Mouse (Mus musculus) neural tube, embryonic 12.5 days (tissue): ENCODE data around the gene Tbx3. TPM values are rescaled to one million over a fixed set of nuclear protein-coding genes. Genes with fewer than 3 reads are reported as not detected.

ENCODE experiments used
- ATAC-seq: fragments of 200-750 bp; cut with Nextera tagmentation; 2 replicates; pipeline ENCODE4 v1.8.0; 2017; ENCODE audit warnings: low read depth, mild to moderate bottlenecking, moderate TSS enrichment, moderate library complexity; ENCODE audit not compliant: low FRiP score
- H3K27ac ChIP-seq: fragments of 300-500 bp; sonication (generic); 2 replicates; pipeline ENCODE4 v1.5.1; 2016
- H3K27me3 ChIP-seq: fragments of 300-500 bp; sonication (generic); replicated peaks from 2 replicates; pipeline ENCODE4 v1.6.1; 2016; ENCODE audit warnings: mild to moderate bottlenecking
- H3K36me3 ChIP-seq: fragments of 300-500 bp; sonication (generic); 2 replicates; pipeline ENCODE4 v1.6.1; 2016; ENCODE audit warnings: mild to moderate bottlenecking
- H3K4me1 ChIP-seq: fragments of 300-500 bp; sonication (generic); 2 replicates; pipeline ENCODE4 v1.6.1; 2016
- H3K4me2 ChIP-seq: fragments of 300-500 bp; sonication (generic); replicated peaks from 2 replicates; pipeline ENCODE4 v1.6.1; 2016; ENCODE audit warnings: mild to moderate bottlenecking
- H3K4me3 ChIP-seq: fragments of 300-500 bp; sonication (generic); 2 replicates; pipeline ENCODE4 v1.5.1; 2016
- H3K9ac ChIP-seq: fragments of 300-500 bp; sonication (generic); 2 replicates; pipeline ENCODE4 v1.6.1; 2016; ENCODE audit warnings: mild to moderate bottlenecking
- H3K9me3 ChIP-seq: fragments of 300-500 bp; sonication (generic); 2 replicates; pipeline ENCODE4 v1.6.1; 2016; ENCODE audit warnings: mild to moderate bottlenecking
- WGBS: fragments of 180-500 bp; shearing (Covaris S2); methylation state at CpG from one replicate; pipeline ENCODE4 v1.1.7; 2016; 5-methylcytosine and 5-hydroxymethylcytosine counted together
- polyA plus RNA-seq: library from polyadenylated mRNA; unstranded; fragments of >200 nt; fragmentation: Nextera tagmentation; extraction: Ambion mirVana; gene quantifications from 2 replicates; pipeline ENCODE4 v1.2.1, GENCODE M21; 2016

The Tbx3 gene
- 8.6 and 11.0 TPM in 2 replicates for polyA plus RNA-seq

GRCm38 (mm10) chr5:119670566-119671108 is at the start of gene Tbx3:
TSS of gene Tbx3 (plus strand) at chr5:119670669.
- peak within 1 kb of the TSS; percentile 29 for H3K4me3 ChIP-seq
- peaks cover 98% of the 10 kb centered on the region for H3K27me3 ChIP-seq
- under 1% methylated on average over 42 of the region's 43 CpGs for WGBS
- no peak within 1 kb of the TSS; the same call in 1 of the 2 replicates for H3K27ac ChIP-seq
- peaks cover 16% of the 10 kb centered on the region; the same call in 1 of the 2 replicates for H3K4me1 ChIP-seq
- H3K4me2 ChIP-seq = peak within 1 kb of the TSS; percentile 60
- no peaks in the 10 kb centered on the region for H3K9me3 ChIP-seq
- peak; percentile 96 for ATAC-seq
- peak within 1 kb of the TSS; percentile 48; the same call in 1 of the 2 replicates for H3K9ac ChIP-seq
- H3K36me3 ChIP-seq = no peaks in the 10 kb centered on the region

GRCm38 (mm10) chr5:119622076-119622475 is 48.4 kb upstream of the Tbx3 start:
- H3K27ac ChIP-seq = no peak overlapping the region
- no peak overlapping the region for H3K4me3 ChIP-seq
- peaks cover 13% of the 10 kb centered on the region for H3K4me1 ChIP-seq
- H3K4me2 ChIP-seq = no peak overlapping the region
- no peak overlapping the region for H3K9ac ChIP-seq
- H3K36me3 ChIP-seq = no peaks in the 10 kb centered on the region
- no peak for ATAC-seq
- 64% methylated on average over 1 of the region's 1 CpGs for WGBS
- peaks cover 30% of the 10 kb centered on the region for H3K27me3 ChIP-seq
- H3K9me3 ChIP-seq = no peaks in the 10 kb centered on the region

- no peak for ATAC-seq
- peaks cover 54% of the 10 kb centered on the region for H3K27me3 ChIP-seq
- 31% methylated on average over 1 of the region's 1 CpGs for WGBS
Observed at GRCm38 (mm10) chr5:119624554-119624953, 45.9 kb upstream of the Tbx3 start.

GRCm38 (mm10) chr5:119625603-119626002 is 44.9 kb upstream of the Tbx3 start:
- ATAC-seq = no peak
- under 1% methylated on average over 13 of the region's 13 CpGs for WGBS
- peaks cover 54% of the 10 kb centered on the region for H3K27me3 ChIP-seq

More at GRCm38 (mm10) chr5:119624554-119624953, 45.9 kb upstream of the Tbx3 start:
- Histone ChIP-seq H3K4me3 (no peak overlapping the region), H3K36me3 (no peaks in the 10 kb centered on the region), H3K27ac (no peak overlapping the region), H3K4me2 (no peak overlapping the region), H3K9ac (no peak overlapping the region), H3K4me1 (peaks cover 14% of the 10 kb centered on the region), H3K9me3 (no peaks in the 10 kb centered on the region)

GRCm38 (mm10) chr5:119626154-119626553 is 44.3 kb upstream of the Tbx3 start:
- Histone ChIP-seq H3K27ac (no peak overlapping the region), H3K36me3 (no peaks in the 10 kb centered on the region), H3K4me2 (peak overlapping the region; percentile 46), H3K27me3 (peaks cover 54% of the 10 kb centered on the region), H3K9ac (no peak overlapping the region), H3K4me3 (peak overlapping the region; percentile 9; the same call in 1 of the 2 replicates), H3K4me1 (peaks cover 14% of the 10 kb centered on the region), H3K9me3 (no peaks in the 10 kb centered on the region)
- ATAC-seq = no peak
- 7% methylated on average over 9 of the region's 9 CpGs for WGBS

More at GRCm38 (mm10) chr5:119625603-119626002, 44.9 kb upstream of the Tbx3 start:
- Histone ChIP-seq H3K27ac (no peak overlapping the region), H3K4me3 (no peak overlapping the region), H3K36me3 (no peaks in the 10 kb centered on the region), H3K4me2 (no peak overlapping the region), H3K9ac (no peak overlapping the region), H3K4me1 (peaks cover 14% of the 10 kb centered on the region), H3K9me3 (no peaks in the 10 kb centered on the region)

GRCm38 (mm10) chr5:119626662-119627061 is 43.8 kb upstream of the Tbx3 start:
- 1% methylated on average over 22 of the region's 22 CpGs for WGBS
- H3K9me3 ChIP-seq = no peaks in the 10 kb centered on the region
- no peak for ATAC-seq
- peak overlapping the region; percentile 9 for H3K4me3 ChIP-seq
- peaks cover 54% of the 10 kb centered on the region for H3K27me3 ChIP-seq
- peaks cover 14% of the 10 kb centered on the region for H3K4me1 ChIP-seq
- no peak overlapping the region for H3K27ac ChIP-seq
- no peaks in the 10 kb centered on the region for H3K36me3 ChIP-seq
- H3K9ac ChIP-seq = no peak overlapping the region
- peak overlapping the region; percentile 46 for H3K4me2 ChIP-seq

- Histone ChIP-seq H3K9ac (no peak overlapping the region), H3K36me3 (no peaks in the 10 kb centered on the region), H3K27ac (no peak overlapping the region), H3K27me3 (peaks cover 54% of the 10 kb centered on the region), H3K9me3 (no peaks in the 10 kb centered on the region), H3K4me1 (peaks cover 14% of the 10 kb centered on the region), H3K4me2 (no peak overlapping the region), H3K4me3 (no peak overlapping the region)
- no peak for ATAC-seq
- WGBS = 63% methylated on average over 3 of the region's 3 CpGs
Observed at GRCm38 (mm10) chr5:119628100-119628499, 42.4 kb upstream of the Tbx3 start.

- H3K27me3 ChIP-seq = peaks cover 54% of the 10 kb centered on the region
- no peak overlapping the region for H3K4me2 ChIP-seq
- peaks cover 14% of the 10 kb centered on the region for H3K4me1 ChIP-seq
- WGBS = 25% methylated on average over 12 of the region's 12 CpGs
- no peaks in the 10 kb centered on the region for H3K9me3 ChIP-seq
- H3K27ac ChIP-seq = no peak overlapping the region
- no peak overlapping the region for H3K9ac ChIP-seq
- no peak overlapping the region for H3K4me3 ChIP-seq
- ATAC-seq = no peak
- no peaks in the 10 kb centered on the region for H3K36me3 ChIP-seq
Observed at GRCm38 (mm10) chr5:119628746-119629327, 41.6 kb upstream of the Tbx3 start.

- Histone ChIP-seq H3K4me2 (no peak overlapping the region), H3K36me3 (no peaks in the 10 kb centered on the region), H3K27ac (no peak overlapping the region), H3K27me3 (peaks cover 9% of the 10 kb centered on the region), H3K4me3 (no peak overlapping the region), H3K9me3 (no peaks in the 10 kb centered on the region), H3K9ac (no peak overlapping the region), H3K4me1 (no peaks in the 10 kb centered on the region)
- 89% methylated on average over 4 of the region's 4 CpGs for WGBS
- no peak for ATAC-seq
Observed at GRCm38 (mm10) chr5:119633581-119633980, 36.9 kb upstream of the Tbx3 start.

GRCm38 (mm10) chr5:119634861-119635260 is 35.6 kb upstream of the Tbx3 start:
- ATAC-seq = no peak
- H3K9me3 ChIP-seq = no peaks in the 10 kb centered on the region
- H3K36me3 ChIP-seq = no peaks in the 10 kb centered on the region
- H3K27ac ChIP-seq = no peak overlapping the region
- no peak overlapping the region for H3K4me2 ChIP-seq
- WGBS = 69% methylated on average over 2 of the region's 2 CpGs
- H3K4me3 ChIP-seq = no peak overlapping the region
- no peak overlapping the region for H3K9ac ChIP-seq
- H3K27me3 ChIP-seq = no peaks in the 10 kb centered on the region; the same call in 1 of the 2 replicates
- H3K4me1 ChIP-seq = no peaks in the 10 kb centered on the region

GRCm38 (mm10) chr5:119638300-119638699 is 32.2 kb upstream of the Tbx3 start:
- Histone ChIP-seq H3K4me2 (no peak overlapping the region), H3K27me3 (no peaks in the 10 kb centered on the region; the same call in 1 of the 2 replicates), H3K9ac (no peak overlapping the region), H3K4me3 (no peak overlapping the region), H3K4me1 (peaks cover 14% of the 10 kb centered on the region), H3K9me3 (no peaks in the 10 kb centered on the region), H3K36me3 (no peaks in the 10 kb centered on the region), H3K27ac (no peak overlapping the region)
- ATAC-seq = no peak
- 71% methylated on average over 12 of the region's 12 CpGs for WGBS

- no peak overlapping the region for H3K4me3 ChIP-seq
- no peak overlapping the region for H3K27ac ChIP-seq
- H3K9ac ChIP-seq = no peak overlapping the region
- no peaks in the 10 kb centered on the region for H3K36me3 ChIP-seq
- H3K4me1 ChIP-seq = peaks cover 14% of the 10 kb centered on the region
- no peak for ATAC-seq
- H3K9me3 ChIP-seq = no peaks in the 10 kb centered on the region
- 58% methylated on average over 9 of the region's 9 CpGs for WGBS
- peaks cover 5% of the 10 kb centered on the region; the same call in 1 of the 2 replicates for H3K27me3 ChIP-seq
- no peak overlapping the region for H3K4me2 ChIP-seq
Observed at GRCm38 (mm10) chr5:119641094-119641493, 29.4 kb upstream of the Tbx3 start.
